ENCODE assay signal across 18 mouse cellular contexts in the genomic region with DNA sequence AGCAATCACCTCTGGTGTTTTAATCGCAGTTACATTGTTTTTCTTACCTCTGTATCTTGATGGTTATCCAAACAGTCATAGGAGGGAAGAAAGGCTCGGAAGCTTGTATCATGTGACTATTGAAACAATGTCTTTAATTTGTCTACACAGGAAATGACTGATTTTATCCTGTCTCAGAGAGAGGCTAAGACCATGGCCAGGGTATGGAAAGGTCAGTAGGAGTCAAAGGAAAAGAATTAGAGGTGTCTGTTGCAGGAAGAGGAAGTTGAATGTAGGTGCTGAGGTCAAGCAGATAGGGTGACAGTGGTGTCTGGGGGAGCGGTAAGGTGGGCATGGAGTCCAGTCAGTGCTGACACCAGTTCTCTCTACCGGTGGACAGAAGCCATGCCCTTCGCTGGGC.
"Had no signal": no experiment of that assay in that cellular context is flagged by ENCODE, and none has a peak within 500 bp of the region (broad histone marks: within the 10 kb centered on the region; RNA-seq: fewer than 3 reads in every experiment).

No protein-coding gene starts in this region.

- H3K9ac ChIP-seq: liver, embryonic 13.5 days; lung, embryonic 15.5 days; midbrain, embryonic 12.5 days; midbrain, embryonic 15.5 days; neural tube, embryonic 12.5 days; neural tube, embryonic 15.5 days had no signal

- DNase-seq: kidney, postnatal 14 days; layer of hippocampus, postnatal 36 days; liver, embryonic 13.5 days; right cerebral cortex, adult 18-20 months; right cerebral cortex, postnatal 14 days; right cerebral cortex, postnatal 4 days; thymus, adult 2 months; thymus, postnatal 14 days; thymus, postnatal 4 days had no signal

- H3K27me3 ChIP-seq: liver, embryonic 13.5 days; lung, embryonic 15.5 days; midbrain, embryonic 12.5 days; midbrain, embryonic 15.5 days; neural tube, embryonic 12.5 days; neural tube, embryonic 15.5 days had no signal

- H3K4me2 ChIP-seq: liver, embryonic 13.5 days; lung, embryonic 15.5 days; midbrain, embryonic 12.5 days; midbrain, embryonic 15.5 days; neural tube, embryonic 12.5 days; neural tube, embryonic 15.5 days had no signal

- H3K9me3 ChIP-seq: liver, embryonic 13.5 days; lung, embryonic 15.5 days; midbrain, embryonic 12.5 days; midbrain, embryonic 15.5 days; neural tube, embryonic 12.5 days; neural tube, embryonic 15.5 days had no signal

- H3K27ac ChIP-seq: left cerebral cortex, adult 2 months; liver, embryonic 13.5 days; lung, embryonic 15.5 days; macrophage; midbrain, embryonic 12.5 days; midbrain, embryonic 15.5 days; neural tube, embryonic 12.5 days; neural tube, embryonic 15.5 days; stomach, postnatal 0 days had no signal

- H3K36me3 ChIP-seq: liver, embryonic 13.5 days; lung, embryonic 15.5 days; midbrain, embryonic 12.5 days; midbrain, embryonic 15.5 days; neural tube, embryonic 12.5 days; neural tube, embryonic 15.5 days had no signal

- H3K4me1 ChIP-seq: liver, embryonic 13.5 days; midbrain, embryonic 12.5 days; midbrain, embryonic 15.5 days; neural tube, embryonic 12.5 days had no signal

- H3K4me3 ChIP-seq: left cerebral cortex, adult 2 months; liver, embryonic 13.5 days; lung, embryonic 15.5 days; midbrain, embryonic 12.5 days; midbrain, embryonic 15.5 days; neural tube, embryonic 12.5 days; neural tube, embryonic 15.5 days had no signal

- ATAC-seq: intestine, embryonic 16.5 days; midbrain, embryonic 15.5 days had no signal
